Mouse (Mus musculus): ENCODE results near the gene Gm14085. TPM values are rescaled to one million over a fixed set of nuclear protein-coding genes. Genes with fewer than 3 reads are reported as not detected.
"Not testable (repeated sequence)": the region's sequence is repeated elsewhere in the genome, so short reads cannot be mapped to it uniquely, and the experiment has no call there.

Gm14085 gene
- not detected in 2 replicates for polyA plus RNA-seq (2015; fragmentation: Nextera tagmentation; extraction: Ambion mirVana)

- Histone ChIP-seq H3K4me1 (no peaks in the 10 kb centered on the region), H3K36me3 (replicated peaks) (no peaks in the 10 kb centered on the region), H3K27ac (no peak within 1 kb of the TSS), H3K4me3 (no peak within 1 kb of the TSS), H3K9ac (no peak within 1 kb of the TSS), H3K9me3 (no peaks in the 10 kb centered on the region), H3K27me3 (replicated peaks) (no peaks in the 10 kb centered on the region), H3K4me2 (no peak within 1 kb of the TSS)
- ATAC-seq (replicated peaks): no peak
- 97% methylated on average over 1 of the region's 1 CpGs for WGBS
Observed at GRCm38 (mm10) chr2:122484641-122485040, at the start of gene Gm14085. Gm14085 (plus strand) TSS chr2:122484941.

GRCm38 (mm10) chr2:122438706-122439482, 45.8 kb upstream of the Gm14085 start:
- H3K4me3 ChIP-seq; H3K4me2 ChIP-seq; H3K4me1 ChIP-seq; H3K27me3 ChIP-seq (replicated peaks); H3K36me3 ChIP-seq (replicated peaks); H3K9ac ChIP-seq; H3K9me3 ChIP-seq; ATAC-seq (replicated peaks); H3K27ac ChIP-seq: not testable (repeated sequence)
- 94% methylated on average over 5 of the region's 5 CpGs for WGBS

- not testable (repeated sequence) for H3K9me3 ChIP-seq; H3K27me3 ChIP-seq (replicated peaks); ATAC-seq (replicated peaks); H3K4me3 ChIP-seq; H3K27ac ChIP-seq; H3K36me3 ChIP-seq (replicated peaks); H3K4me2 ChIP-seq; H3K4me1 ChIP-seq; H3K9ac ChIP-seq
- 13% methylated on average over 1 of the region's 3 CpGs for WGBS
Observed at GRCm38 (mm10) chr2:122440521-122440920, 44.2 kb upstream of the Gm14085 start.

- 88% methylated on average over 7 of the region's 7 CpGs for WGBS
- no peak overlapping the region for H3K27ac ChIP-seq
- ATAC-seq (replicated peaks): no peak
Observed at GRCm38 (mm10) chr2:122441000-122441933, 43.5 kb upstream of the Gm14085 start.

GRCm38 (mm10) chr2:122450351-122450750, 34.4 kb upstream of the Gm14085 start:
- Histone ChIP-seq H3K9me3 (no peaks in the 10 kb centered on the region), H3K27ac (no peak overlapping the region), H3K4me2 (no peak overlapping the region), H3K9ac (no peak overlapping the region), H3K27me3 (replicated peaks) (no peaks in the 10 kb centered on the region), H3K36me3 (replicated peaks) (no peaks in the 10 kb centered on the region), H3K4me3 (no peak overlapping the region), H3K4me1 (no peaks in the 10 kb centered on the region)
- no peak for ATAC-seq (replicated peaks)
- WGBS: 83% methylated on average over 4 of the region's 4 CpGs

More at GRCm38 (mm10) chr2:122441000-122441933, 43.5 kb upstream of the Gm14085 start:
- Histone ChIP-seq H3K27me3 (replicated peaks) (no peaks in the 10 kb centered on the region), H3K36me3 (replicated peaks) (no peaks in the 10 kb centered on the region), H3K9me3 (no peaks in the 10 kb centered on the region), H3K4me1 (no peaks in the 10 kb centered on the region), H3K4me2 (no peak overlapping the region), H3K4me3 (no peak overlapping the region), H3K9ac (no peak overlapping the region)

GRCm38 (mm10) chr2:122452426-122452825, 32.3 kb upstream of the Gm14085 start:
- 75% methylated on average over 2 of the region's 2 CpGs for WGBS

GRCm38 (mm10) chr2:122466901-122467300, 17.8 kb upstream of the Gm14085 start:
- no peak for ATAC-seq (replicated peaks)
- peak overlapping the region; percentile 55 for H3K4me3 ChIP-seq
- WGBS: 31% methylated on average over 11 of the region's 11 CpGs
- no peaks in the 10 kb centered on the region for H3K27me3 ChIP-seq (replicated peaks)
- peak overlapping the region; percentile 73 for H3K4me2 ChIP-seq
- peak overlapping the region; percentile 42 for H3K9ac ChIP-seq
- H3K36me3 ChIP-seq (replicated peaks): no peaks in the 10 kb centered on the region
- no peaks in the 10 kb centered on the region for H3K9me3 ChIP-seq
- H3K4me1 ChIP-seq: peaks cover 13% of the 10 kb centered on the region; the same call in 1 of the 2 replicates
- no peak overlapping the region for H3K27ac ChIP-seq

More at GRCm38 (mm10) chr2:122452426-122452825, 32.3 kb upstream of the Gm14085 start:
- Histone ChIP-seq H3K27me3 (replicated peaks) (no peaks in the 10 kb centered on the region), H3K4me2 (no peak overlapping the region), H3K4me1 (no peaks in the 10 kb centered on the region), H3K9me3 (no peaks in the 10 kb centered on the region), H3K4me3 (no peak overlapping the region), H3K36me3 (replicated peaks) (no peaks in the 10 kb centered on the region), H3K9ac (no peak overlapping the region), H3K27ac (no peak overlapping the region)
- no peak for ATAC-seq (replicated peaks)

- Histone ChIP-seq H3K27me3 (replicated peaks) (no peaks in the 10 kb centered on the region), H3K9me3 (no peaks in the 10 kb centered on the region), H3K36me3 (replicated peaks) (no peaks in the 10 kb centered on the region), H3K4me3 (peak overlapping the region; percentile 55), H3K9ac (peak overlapping the region; percentile 42), H3K4me2 (peak overlapping the region; percentile 73), H3K27ac (peak overlapping the region; percentile 1; the same call in 1 of the 2 replicates), H3K4me1 (peaks cover 13% of the 10 kb centered on the region; the same call in 1 of the 2 replicates)
- WGBS: 1% methylated on average over 46 of the region's 46 CpGs
- ATAC-seq (replicated peaks): peak; percentile 100
Observed at GRCm38 (mm10) chr2:122467351-122468013, 17.3 kb upstream of the Gm14085 start.

GRCm38 (mm10) chr2:122469221-122469620, 15.5 kb upstream of the Gm14085 start:
- Histone ChIP-seq H3K27me3 (replicated peaks) (no peaks in the 10 kb centered on the region), H3K9me3 (no peaks in the 10 kb centered on the region), H3K4me1 (peaks cover 13% of the 10 kb centered on the region; the same call in 1 of the 2 replicates), H3K36me3 (replicated peaks) (no peaks in the 10 kb centered on the region), H3K9ac (no peak overlapping the region), H3K4me3 (no peak overlapping the region), H3K4me2 (no peak overlapping the region), H3K27ac (no peak overlapping the region)
- ATAC-seq (replicated peaks): no peak
- WGBS: 91% methylated on average over 3 of the region's 3 CpGs

- no peak overlapping the region for H3K27ac ChIP-seq
Observed at GRCm38 (mm10) chr2:122476585-122476984, 8.2 kb upstream of the Gm14085 start.

GRCm38 (mm10) chr2:122483787-122484186, 954 bp upstream of the Gm14085 start:
- H3K27ac ChIP-seq; H3K9ac ChIP-seq; H3K9me3 ChIP-seq; H3K4me1 ChIP-seq; H3K36me3 ChIP-seq (replicated peaks); ATAC-seq (replicated peaks); H3K4me3 ChIP-seq; H3K27me3 ChIP-seq (replicated peaks); H3K4me2 ChIP-seq: not testable (repeated sequence)
- WGBS: 67% methylated on average over 1 of the region's 1 CpGs

More at GRCm38 (mm10) chr2:122476585-122476984, 8.2 kb upstream of the Gm14085 start:
- Histone ChIP-seq H3K9me3 (no peaks in the 10 kb centered on the region), H3K9ac (no peak overlapping the region), H3K4me2 (no peak overlapping the region), H3K36me3 (replicated peaks) (no peaks in the 10 kb centered on the region), H3K27me3 (replicated peaks) (no peaks in the 10 kb centered on the region), H3K4me1 (no peaks in the 10 kb centered on the region), H3K4me3 (no peak overlapping the region)
- ATAC-seq (replicated peaks): no peak

GRCm38 (mm10) chr2:122485654-122486053, 913 bp downstream of the Gm14085 start:
- H3K4me3 ChIP-seq; ATAC-seq (replicated peaks); H3K27ac ChIP-seq; H3K36me3 ChIP-seq (replicated peaks); H3K4me1 ChIP-seq; H3K4me2 ChIP-seq; H3K9me3 ChIP-seq; H3K27me3 ChIP-seq (replicated peaks); H3K9ac ChIP-seq: not testable (repeated sequence)
- 67% methylated on average over 3 of the region's 3 CpGs for WGBS

All from midbrain, embryonic 15.5 days (tissue).